Mouse (Mus musculus): ENCODE data around the gene Galnt2. TPM values are rescaled to one million over a fixed set of nuclear protein-coding genes. Genes with fewer than 3 reads are reported as not detected.
A peak's percentile ranks its signal among the peaks of the same experiment; 100 is the strongest.

The Galnt2 gene
- total RNA-seq, 2 experiments from 2014 or later = 36.1 to 50.8 TPM

GRCm38 (mm10) chr8:124270504-124270903, 39.3 kb downstream of the Galnt2 start:
- no peak for ATAC-seq (replicated peaks; ENCODE audit: poor library complexity)

GRCm38 (mm10) chr8:124270904-124271303, 39.7 kb downstream of the Galnt2 start:
- peak; percentile 26 for ATAC-seq (replicated peaks; ENCODE audit: poor library complexity)

- peak; percentile 55 for ATAC-seq (replicated peaks; ENCODE audit: poor library complexity)
These were observed 40.3 kb downstream of the Galnt2 start for GRCm38 (mm10) chr8:124271518-124271917.

GRCm38 (mm10) chr8:124272792-124273191, 41.6 kb downstream of the Galnt2 start:
- ATAC-seq (replicated peaks; ENCODE audit: poor library complexity) = no peak

- ATAC-seq (replicated peaks; ENCODE audit: poor library complexity) = peak; percentile 40
These were observed 42.5 kb downstream of the Galnt2 start for GRCm38 (mm10) chr8:124273606-124274218.

- no peak for ATAC-seq (replicated peaks; ENCODE audit: poor library complexity)
These were observed 43.4 kb downstream of the Galnt2 start for GRCm38 (mm10) chr8:124274441-124275120.

GRCm38 (mm10) chr8:124275377-124276071, 44.3 kb downstream of the Galnt2 start:
- no peak for ATAC-seq (replicated peaks; ENCODE audit: poor library complexity)

- ATAC-seq (replicated peaks; ENCODE audit: poor library complexity) = no peak
These were observed 47.0 kb downstream of the Galnt2 start for GRCm38 (mm10) chr8:124277951-124278910.

GRCm38 (mm10) chr8:124278956-124279689, 47.9 kb downstream of the Galnt2 start:
- no peak for ATAC-seq (replicated peaks; ENCODE audit: poor library complexity)

- no peak for ATAC-seq (replicated peaks; ENCODE audit: poor library complexity)
These were observed 48.4 kb downstream of the Galnt2 start for GRCm38 (mm10) chr8:124279690-124279985.

GRCm38 (mm10) chr8:124281700-124282541, 50.7 kb downstream of the Galnt2 start:
- peak; percentile 36; the same call in 1 of the 2 replicates for ATAC-seq (replicated peaks; ENCODE audit: poor library complexity)

GRCm38 (mm10) chr8:124282878-124283630, 51.9 kb downstream of the Galnt2 start:
- no peak for ATAC-seq (replicated peaks; ENCODE audit: poor library complexity)

GRCm38 (mm10) chr8:124283644-124284332, 52.6 kb downstream of the Galnt2 start:
- no peak for ATAC-seq (replicated peaks; ENCODE audit: poor library complexity)

GRCm38 (mm10) chr8:124284333-124284711, 53.1 kb downstream of the Galnt2 start:
- ATAC-seq (replicated peaks; ENCODE audit: poor library complexity) = no peak

GRCm38 (mm10) chr8:124284984-124285576, 53.9 kb downstream of the Galnt2 start:
- ATAC-seq (replicated peaks; ENCODE audit: poor library complexity) = no peak

- ATAC-seq (replicated peaks; ENCODE audit: poor library complexity) = no peak
These were observed 55.4 kb downstream of the Galnt2 start for GRCm38 (mm10) chr8:124286461-124287124.

GRCm38 (mm10) chr8:124288215-124288864, 57.1 kb downstream of the Galnt2 start:
- ATAC-seq (replicated peaks; ENCODE audit: poor library complexity) = no peak

Data from megakaryocyte progenitor cell, adult 5-6 weeks (primary cell).